Mouse (Mus musculus): ENCODE results near the gene Miox. TPM values are rescaled to one million over a fixed set of nuclear protein-coding genes. Genes with fewer than 3 reads are reported as not detected.

The Miox gene
- not detected in 2 replicates for total RNA-seq (2017)

DNA sequence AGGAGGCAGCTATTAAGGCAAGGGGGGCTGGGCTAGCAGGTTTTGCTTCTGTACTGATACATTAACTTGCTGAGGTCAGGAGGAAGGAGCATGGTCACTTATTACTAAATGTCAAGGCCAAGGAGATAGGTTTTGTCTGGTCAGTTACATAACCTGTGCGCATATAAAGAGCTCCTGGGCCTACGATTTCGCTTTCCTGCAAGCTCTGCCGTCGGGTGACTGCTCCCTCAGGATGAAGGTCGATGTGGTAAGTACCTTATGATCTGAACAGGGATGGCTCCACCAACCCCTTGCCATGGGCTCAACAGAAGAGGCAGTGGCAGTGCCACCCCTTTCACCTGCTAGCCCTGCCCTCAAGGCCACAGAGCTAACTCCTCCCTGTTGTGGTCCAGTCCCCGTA is at the start of gene Miox:
Gene Miox (plus strand): TSS at position 128 of the 400 bp plus-strand sequence.
- ATAC-seq (replicated peaks in 1 of 2; ENCODE audit: insufficient read depth in 1 of 2, low FRiP score in 2 of 2, low TSS enrichment in 1 of 2, low read depth in 1 of 2, poor library complexity in 2 of 2, severe bottlenecking in 2 of 2) = no peak

DNA sequence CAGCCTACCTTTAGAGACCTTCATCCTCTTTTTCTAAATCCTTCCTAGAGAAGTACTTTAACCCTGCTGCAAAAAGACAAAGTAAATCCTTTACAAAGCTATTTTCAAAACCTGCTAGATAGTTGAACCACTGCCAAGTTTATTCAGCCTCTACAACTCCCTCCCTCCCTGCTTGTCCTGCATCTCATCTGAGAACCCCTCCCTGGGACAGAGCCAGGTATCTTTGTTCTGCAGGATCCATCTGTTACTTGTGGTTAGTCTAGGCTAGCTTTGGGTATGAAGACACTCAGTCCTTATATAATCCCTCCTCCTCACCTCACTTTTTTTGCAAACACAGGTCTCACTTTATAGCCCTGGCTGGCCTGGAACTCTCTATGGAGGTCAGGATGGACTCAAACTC is 49.2 kb upstream of the Miox start:
- ATAC-seq (replicated peaks in 1 of 2; ENCODE audit: insufficient read depth in 1 of 2, low FRiP score in 2 of 2, low TSS enrichment in 1 of 2, low read depth in 1 of 2, poor library complexity in 2 of 2, severe bottlenecking in 2 of 2) = no peak

DNA sequence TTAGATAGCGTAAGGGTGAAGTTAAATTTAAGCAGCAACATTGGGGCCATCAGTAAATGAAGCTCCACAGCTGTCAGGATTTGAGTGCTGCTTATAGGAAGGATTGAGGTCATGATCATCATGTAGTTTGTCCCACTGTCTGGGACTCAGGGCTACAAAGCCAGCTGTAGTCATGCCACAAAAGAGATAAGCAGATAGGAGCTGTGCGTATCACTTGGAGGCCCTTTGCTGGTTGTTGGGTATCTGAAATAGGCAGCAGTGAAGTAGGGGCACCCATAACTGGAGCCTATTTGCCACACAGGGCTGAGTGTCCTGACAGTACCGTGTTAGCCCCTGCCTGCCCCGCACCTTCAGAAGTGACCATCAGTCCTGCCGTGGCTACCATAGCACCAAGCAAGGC is 48.7 kb upstream of the Miox start:
- ATAC-seq (replicated peaks in 1 of 2; ENCODE audit: insufficient read depth in 1 of 2, low FRiP score in 2 of 2, low TSS enrichment in 1 of 2, low read depth in 1 of 2, poor library complexity in 2 of 2, severe bottlenecking in 2 of 2) = peak in 1 of 2 experiments; percentile 15; a peak in 1 of 4 replicates

DNA sequence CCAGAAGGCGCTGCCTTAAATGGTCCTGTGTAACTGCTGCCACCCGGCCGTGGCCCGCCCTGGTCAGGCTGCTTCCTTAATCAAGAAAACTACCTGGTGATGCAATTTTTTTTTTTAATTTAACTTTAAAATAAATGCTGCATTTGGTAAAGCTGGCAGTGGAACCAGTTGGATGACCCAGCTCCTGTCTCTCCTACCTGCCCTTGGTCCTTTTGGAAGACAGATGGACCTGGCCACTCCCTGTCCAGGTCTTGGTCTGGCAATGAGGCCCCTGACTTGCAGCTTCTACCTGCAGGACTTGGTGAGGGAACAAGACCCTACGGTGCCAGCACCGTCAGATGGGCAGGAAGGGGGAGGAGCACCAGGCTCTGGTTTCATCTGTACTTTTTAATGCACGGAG is 48.1 kb upstream of the Miox start:
- ATAC-seq (replicated peaks in 1 of 2; ENCODE audit: insufficient read depth in 1 of 2, low FRiP score in 2 of 2, low TSS enrichment in 1 of 2, low read depth in 1 of 2, poor library complexity in 2 of 2, severe bottlenecking in 2 of 2) = no peak

DNA sequence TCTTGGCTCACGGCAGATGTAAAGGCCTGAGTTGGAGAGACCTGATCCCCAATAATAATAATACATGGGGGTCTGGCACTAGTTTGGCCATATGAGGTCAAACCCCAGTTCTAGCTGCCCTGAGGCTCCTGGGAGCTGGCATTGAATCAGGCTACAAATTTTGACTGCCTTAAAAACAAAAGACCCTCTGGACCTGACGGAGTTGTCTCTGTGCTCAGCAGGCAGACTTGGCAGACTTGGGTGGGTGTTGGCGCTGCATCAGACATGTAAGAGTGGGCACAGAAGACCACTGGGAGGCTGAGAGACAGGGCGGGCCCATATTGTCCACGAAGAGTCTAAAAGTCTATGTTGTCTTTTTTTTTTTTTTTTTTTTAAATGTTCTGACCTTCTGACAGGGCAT is 47.6 kb upstream of the Miox start:
- no peak for ATAC-seq (replicated peaks in 1 of 2; ENCODE audit: insufficient read depth in 1 of 2, low FRiP score in 2 of 2, low TSS enrichment in 1 of 2, low read depth in 1 of 2, poor library complexity in 2 of 2, severe bottlenecking in 2 of 2)

DNA sequence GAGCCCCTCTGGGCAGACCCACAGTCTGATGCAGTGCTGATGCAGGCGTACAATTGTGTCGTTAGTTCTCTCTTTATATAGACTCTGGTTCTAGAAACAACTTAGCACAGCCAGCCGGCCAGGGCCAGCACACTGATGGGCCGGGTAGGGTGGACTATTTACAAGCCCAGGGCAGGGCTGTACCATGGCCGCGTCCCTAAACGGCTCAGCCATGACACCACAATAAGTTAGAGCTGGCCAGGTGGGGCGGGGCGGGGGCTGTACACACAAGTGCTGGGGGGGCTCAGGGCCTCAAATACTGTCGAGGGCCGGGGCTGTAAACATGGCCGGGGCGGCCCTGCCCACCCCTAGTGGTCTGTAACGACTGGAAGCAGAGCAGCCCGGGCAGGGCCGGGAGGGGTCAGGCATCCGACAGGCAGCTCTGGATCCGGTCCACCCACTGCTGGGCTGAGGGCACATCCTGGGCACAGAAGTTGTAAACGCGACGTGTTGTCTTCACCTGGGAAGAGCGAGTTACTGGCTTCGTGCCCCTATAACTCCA is 45.9 kb upstream of the Miox start:
- ATAC-seq (replicated peaks in 1 of 2; ENCODE audit: insufficient read depth in 1 of 2, low FRiP score in 2 of 2, low TSS enrichment in 1 of 2, low read depth in 1 of 2, poor library complexity in 2 of 2, severe bottlenecking in 2 of 2) = no peak

DNA sequence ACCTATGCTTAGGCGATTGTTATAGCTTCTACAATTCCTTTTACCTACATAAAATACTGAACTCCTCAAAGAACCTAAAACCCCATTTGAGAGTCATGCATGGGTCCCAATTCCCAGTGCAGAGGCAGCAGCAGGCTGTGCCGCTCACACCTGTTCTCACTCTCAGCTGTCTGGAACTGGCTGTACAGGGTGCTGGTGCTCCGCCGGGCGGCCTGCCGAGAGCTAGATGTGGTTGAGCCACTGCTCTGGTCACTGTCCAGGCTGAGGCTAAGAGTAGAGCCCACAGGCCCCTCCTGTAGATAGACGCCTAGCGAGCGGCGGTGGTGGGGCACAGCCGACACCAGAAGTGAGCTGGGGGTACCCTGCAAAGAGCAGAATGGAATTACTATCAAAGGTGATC is 44.7 kb upstream of the Miox start:
- ATAC-seq (replicated peaks in 1 of 2; ENCODE audit: insufficient read depth in 1 of 2, low FRiP score in 2 of 2, low TSS enrichment in 1 of 2, low read depth in 1 of 2, poor library complexity in 2 of 2, severe bottlenecking in 2 of 2) = no peak

DNA sequence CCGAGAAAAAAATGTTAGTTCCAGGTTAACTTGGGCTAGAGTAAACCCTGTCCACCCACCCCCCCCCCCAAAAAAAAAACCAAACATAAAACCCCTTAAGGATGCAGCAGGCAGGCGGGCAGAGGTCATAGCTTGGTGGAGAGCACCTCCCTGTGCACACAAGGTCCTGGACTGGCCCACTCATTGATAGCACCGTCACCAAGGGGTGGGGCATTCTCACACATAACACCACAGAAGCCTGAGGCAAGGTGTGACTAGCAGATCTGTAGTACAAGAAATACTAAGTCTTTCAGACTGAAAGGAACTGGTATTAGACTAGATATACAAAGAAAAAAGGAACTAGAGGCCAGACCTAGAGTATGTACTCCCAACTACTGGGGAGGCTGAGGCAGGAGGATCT is 42.7 kb upstream of the Miox start:
- no peak for ATAC-seq (replicated peaks in 1 of 2; ENCODE audit: insufficient read depth in 1 of 2, low FRiP score in 2 of 2, low TSS enrichment in 1 of 2, low read depth in 1 of 2, poor library complexity in 2 of 2, severe bottlenecking in 2 of 2)

DNA sequence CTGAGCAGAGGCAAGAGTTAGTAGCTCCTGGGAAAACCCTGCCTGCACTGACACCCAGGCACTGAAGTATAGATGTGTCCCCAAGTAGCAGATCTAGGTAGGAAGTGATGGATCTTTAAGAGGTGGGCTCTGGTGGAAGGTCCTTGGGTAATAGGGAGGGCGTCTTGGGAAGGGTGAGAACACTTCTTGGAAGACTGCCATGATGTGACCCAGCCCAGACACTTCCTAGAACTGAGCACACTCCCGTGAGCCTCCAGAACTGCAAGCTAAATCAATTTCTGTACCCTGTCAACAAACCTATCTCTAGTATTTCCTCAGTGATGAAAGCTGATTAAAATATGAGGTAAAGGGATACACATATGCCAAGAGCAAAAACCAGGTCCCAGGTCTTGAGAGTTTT is 41.4 kb upstream of the Miox start:
- no peak for ATAC-seq (replicated peaks in 1 of 2; ENCODE audit: insufficient read depth in 1 of 2, low FRiP score in 2 of 2, low TSS enrichment in 1 of 2, low read depth in 1 of 2, poor library complexity in 2 of 2, severe bottlenecking in 2 of 2)

DNA sequence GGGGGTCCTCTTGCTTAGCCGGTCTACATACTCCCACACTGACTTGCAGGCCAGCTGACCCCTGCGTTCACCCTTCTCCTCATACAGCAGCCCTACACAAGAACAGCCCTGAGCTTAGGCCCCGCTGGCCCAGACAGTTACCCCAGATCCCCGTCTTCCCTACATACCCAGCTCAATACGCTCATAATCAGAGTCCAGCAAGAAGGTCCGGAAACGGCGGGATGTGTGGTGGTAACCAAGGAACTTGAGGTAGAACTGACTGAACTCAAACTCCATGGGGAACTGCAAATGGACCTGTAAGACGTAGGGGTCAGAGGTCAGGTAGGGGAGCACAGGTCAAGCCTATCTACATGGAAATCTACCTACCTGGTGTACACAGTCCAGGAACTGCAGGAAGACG is 40.4 kb upstream of the Miox start:
- ATAC-seq (replicated peaks in 1 of 2; ENCODE audit: insufficient read depth in 1 of 2, low FRiP score in 2 of 2, low TSS enrichment in 1 of 2, low read depth in 1 of 2, poor library complexity in 2 of 2, severe bottlenecking in 2 of 2) = no peak

DNA sequence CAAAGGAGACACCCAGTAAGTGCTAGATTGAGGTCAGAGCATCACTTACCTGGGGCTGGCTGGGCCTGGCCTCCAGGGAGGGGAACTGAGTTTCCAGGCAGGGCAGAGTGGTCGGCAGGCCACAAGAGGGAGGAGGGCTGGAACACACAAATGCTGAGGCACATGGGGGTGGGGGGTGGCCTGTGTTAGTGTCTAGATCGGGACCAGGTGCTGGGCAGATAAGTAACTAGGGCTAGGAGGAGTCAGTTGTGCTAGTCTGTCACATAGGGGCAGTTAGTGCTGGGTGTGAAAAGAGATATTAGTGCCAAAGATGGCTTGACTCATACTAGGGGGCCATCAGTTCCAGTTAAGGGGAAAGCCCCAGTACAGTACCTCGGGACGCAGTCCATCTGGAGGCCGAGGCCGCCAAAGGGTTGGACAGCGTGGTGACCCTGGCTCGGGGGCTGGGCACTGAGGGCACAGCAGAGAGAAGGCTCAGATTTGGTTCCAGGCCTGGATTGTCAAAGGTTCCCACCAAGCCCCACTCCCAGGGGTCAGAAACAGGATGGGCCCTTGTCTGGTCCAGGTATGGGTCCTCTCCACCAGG is 38.5 kb upstream of the Miox start:
- no peak for ATAC-seq (replicated peaks in 1 of 2; ENCODE audit: insufficient read depth in 1 of 2, low FRiP score in 2 of 2, low TSS enrichment in 1 of 2, low read depth in 1 of 2, poor library complexity in 2 of 2, severe bottlenecking in 2 of 2)

DNA sequence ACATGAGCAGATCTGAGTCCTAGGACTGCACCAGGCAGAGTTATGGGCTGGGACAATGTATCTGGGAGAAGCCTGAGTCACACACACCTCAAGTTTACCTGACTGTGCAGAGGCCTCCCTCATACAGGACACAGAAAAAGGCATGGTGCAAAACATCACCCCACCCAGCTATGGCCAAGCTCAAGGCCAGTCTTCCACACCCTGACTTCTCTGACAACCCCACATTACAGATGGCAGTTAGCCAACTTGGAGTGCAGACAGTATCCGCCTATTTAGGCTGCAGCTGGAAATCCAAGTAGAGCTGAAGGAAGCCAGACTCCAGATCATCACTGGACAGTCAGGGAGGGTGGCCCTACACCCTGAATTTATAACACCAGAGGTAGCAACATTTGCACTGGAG is 37.7 kb upstream of the Miox start:
- ATAC-seq (replicated peaks in 1 of 2; ENCODE audit: insufficient read depth in 1 of 2, low FRiP score in 2 of 2, low TSS enrichment in 1 of 2, low read depth in 1 of 2, poor library complexity in 2 of 2, severe bottlenecking in 2 of 2) = no peak

DNA sequence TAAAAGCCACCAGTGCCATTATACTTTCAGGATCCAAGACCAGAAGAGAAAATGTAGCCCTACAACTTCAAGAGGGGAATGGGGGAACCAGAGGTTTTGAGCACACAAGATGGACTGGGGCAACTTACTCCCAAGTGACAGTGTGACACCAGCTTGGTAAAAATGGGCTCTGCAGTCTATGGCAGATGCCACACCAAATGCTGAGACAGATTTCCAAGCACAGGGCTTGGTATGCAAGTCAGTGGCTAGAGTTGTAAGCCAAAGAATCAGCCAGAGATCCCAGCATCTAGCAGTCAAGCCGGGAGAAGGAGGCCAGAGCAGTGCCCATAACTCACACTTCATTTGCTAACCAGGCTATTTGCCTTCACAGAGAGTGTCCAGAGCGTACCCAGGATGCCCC is 36.5 kb upstream of the Miox start:
- ATAC-seq (replicated peaks in 1 of 2; ENCODE audit: insufficient read depth in 1 of 2, low FRiP score in 2 of 2, low TSS enrichment in 1 of 2, low read depth in 1 of 2, poor library complexity in 2 of 2, severe bottlenecking in 2 of 2) = no peak

DNA sequence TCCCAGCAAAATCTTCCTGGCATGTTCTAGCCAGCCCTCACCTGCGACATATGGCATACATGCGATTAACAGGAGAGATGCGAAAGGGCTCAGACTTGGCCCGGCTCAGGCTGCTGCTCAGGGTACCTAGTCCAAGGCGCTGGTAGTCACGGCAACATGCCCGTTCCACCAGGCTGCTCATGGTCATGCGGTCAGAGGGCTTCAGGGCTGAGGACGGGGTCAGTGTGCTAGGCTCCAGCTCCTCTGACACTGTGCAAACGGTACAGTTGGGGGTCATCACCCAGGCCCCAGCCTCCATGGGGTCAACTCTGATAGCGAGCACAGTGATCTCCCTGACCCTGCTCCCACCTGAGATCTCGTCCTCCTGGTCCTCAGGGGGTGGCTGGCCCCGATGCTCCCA is 34.0 kb upstream of the Miox start:
- ATAC-seq (replicated peaks in 1 of 2; ENCODE audit: insufficient read depth in 1 of 2, low FRiP score in 2 of 2, low TSS enrichment in 1 of 2, low read depth in 1 of 2, poor library complexity in 2 of 2, severe bottlenecking in 2 of 2) = no peak

DNA sequence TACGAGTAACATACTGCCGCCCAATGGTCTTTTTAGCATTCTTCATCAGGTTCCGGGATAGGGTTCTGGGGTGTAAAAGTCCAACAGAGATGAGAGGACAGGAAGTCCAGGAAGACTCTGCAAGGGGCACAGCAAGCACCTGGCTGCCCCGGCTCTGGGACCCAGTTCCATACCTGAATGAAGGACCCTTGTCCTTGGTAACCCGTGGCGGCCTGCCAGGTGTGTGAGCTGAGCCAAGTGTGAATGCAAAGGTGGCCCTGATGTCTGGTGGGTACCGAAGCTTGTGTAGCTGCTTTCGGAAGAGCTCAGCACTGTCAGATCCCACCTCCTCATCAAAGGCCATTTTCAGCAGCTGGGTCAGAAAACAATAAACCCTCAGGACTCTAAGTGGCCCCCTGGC is 33.6 kb upstream of the Miox start:
- ATAC-seq (replicated peaks in 1 of 2; ENCODE audit: insufficient read depth in 1 of 2, low FRiP score in 2 of 2, low TSS enrichment in 1 of 2, low read depth in 1 of 2, poor library complexity in 2 of 2, severe bottlenecking in 2 of 2) = no peak

DNA sequence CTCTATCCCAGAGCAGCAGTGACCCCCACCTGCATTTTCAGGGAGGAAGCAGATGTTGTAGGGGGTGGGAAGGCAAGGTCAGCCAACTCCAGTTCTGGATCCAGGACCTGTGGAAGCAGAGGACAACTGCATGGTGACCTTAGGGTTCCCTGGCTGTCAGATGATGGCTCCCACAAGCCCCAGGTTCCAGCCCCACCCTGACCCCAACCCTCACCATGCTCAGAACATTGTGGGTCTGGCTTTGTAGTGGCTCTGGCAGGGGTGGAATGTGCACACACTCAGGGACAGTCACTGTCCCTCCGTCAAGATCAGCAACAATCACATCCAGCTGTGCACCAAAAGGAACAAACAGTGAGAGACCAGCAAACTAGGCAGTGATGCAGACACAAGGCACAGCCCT is 28.2 kb upstream of the Miox start:
- ATAC-seq (replicated peaks in 1 of 2; ENCODE audit: insufficient read depth in 1 of 2, low FRiP score in 2 of 2, low TSS enrichment in 1 of 2, low read depth in 1 of 2, poor library complexity in 2 of 2, severe bottlenecking in 2 of 2) = no peak

DNA sequence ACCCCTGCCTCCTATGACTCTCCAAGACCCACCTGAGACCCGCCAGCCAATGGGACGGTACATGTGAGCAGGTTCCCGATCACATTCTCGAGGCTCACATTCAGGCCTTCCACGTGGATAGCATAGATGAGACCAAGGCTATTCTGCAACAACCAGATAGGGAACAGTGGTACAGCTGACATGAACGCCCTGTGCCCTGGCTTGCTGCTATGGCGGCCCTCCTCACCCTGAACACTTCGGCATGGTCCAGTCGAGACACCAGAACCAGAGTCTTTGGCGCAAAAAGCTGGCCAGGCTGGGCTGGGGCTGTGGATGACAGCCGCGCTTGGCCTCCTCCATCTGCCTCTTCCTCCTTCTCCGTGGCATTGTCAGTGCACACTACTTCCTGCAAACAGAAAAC is 26.7 kb upstream of the Miox start:
- no peak for ATAC-seq (replicated peaks in 1 of 2; ENCODE audit: insufficient read depth in 1 of 2, low FRiP score in 2 of 2, low TSS enrichment in 1 of 2, low read depth in 1 of 2, poor library complexity in 2 of 2, severe bottlenecking in 2 of 2)

DNA sequence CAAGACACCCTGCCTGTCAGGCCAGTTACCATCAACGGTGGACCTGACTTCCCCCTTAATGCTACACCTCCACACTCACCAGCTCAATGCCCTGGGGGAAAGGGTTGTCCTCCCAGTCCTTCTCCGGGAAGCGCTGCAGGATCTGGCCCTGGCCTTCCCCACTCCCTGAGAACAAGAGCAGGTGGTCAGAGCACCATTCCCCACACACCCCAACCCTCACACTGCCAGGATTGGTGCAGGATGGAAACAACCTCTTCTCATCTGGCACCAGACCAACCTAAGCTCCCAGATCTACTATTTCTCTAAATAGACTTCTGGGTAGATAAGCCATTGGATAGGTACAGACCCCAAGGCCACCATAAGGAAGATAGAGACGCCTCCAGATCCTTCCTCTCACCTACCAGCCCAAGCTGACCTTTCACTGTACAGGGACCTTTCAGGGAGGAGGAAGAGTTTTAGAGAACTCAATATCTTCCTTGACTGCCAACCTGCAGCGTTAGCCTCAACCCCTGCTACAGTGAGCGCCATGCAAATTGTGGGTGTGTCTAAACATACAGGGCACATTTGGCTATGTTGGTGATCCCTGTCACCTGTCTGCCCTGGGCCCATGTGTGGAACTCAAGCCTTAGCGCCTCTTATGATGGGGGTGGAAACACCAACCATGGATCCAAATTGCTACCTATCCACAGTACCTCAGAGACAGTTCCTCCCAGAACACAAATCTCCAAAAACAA is 25.6 kb upstream of the Miox start:
- ATAC-seq (replicated peaks in 1 of 2; ENCODE audit: insufficient read depth in 1 of 2, low FRiP score in 2 of 2, low TSS enrichment in 1 of 2, low read depth in 1 of 2, poor library complexity in 2 of 2, severe bottlenecking in 2 of 2) = no peak

DNA sequence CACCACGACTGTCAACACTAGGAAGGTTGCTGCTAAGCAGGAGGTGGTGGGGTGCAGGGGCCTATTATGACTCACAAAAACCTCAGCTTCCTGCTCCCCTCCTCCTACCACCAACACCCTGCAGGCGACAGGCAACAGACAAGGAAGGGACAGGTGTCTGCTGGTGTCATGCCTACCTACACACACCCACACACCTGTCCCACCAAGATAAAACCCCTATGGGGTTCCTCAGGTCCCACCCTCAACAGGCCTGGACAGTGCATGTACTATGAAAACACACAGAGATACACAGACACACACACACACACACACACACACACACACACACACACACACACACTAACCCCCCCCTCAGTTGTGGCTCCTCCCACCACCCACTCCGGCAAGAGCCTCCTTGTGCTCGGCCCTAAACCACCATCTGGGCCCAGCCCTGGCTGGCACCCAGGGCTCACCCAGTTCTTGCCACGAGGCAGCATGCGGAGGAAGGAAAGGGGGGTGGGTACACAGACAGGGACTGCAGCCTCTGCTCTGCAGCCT is 24.2 kb upstream of the Miox start:
- peak; percentile 78 to 81 for ATAC-seq (replicated peaks in 1 of 2; ENCODE audit: insufficient read depth in 1 of 2, low FRiP score in 2 of 2, low TSS enrichment in 1 of 2, low read depth in 1 of 2, poor library complexity in 2 of 2, severe bottlenecking in 2 of 2)
